Mouse (Mus musculus): ENCODE data around the gene Sbno2. TPM values are rescaled to one million over a fixed set of nuclear protein-coding genes. Genes with fewer than 3 reads are reported as not detected.
A peak's percentile ranks its signal among the peaks of the same experiment; 100 is the strongest.

The Sbno2 gene
- polyA plus RNA-seq, 1 experiment, result 29.4 TPM

GRCm38 (mm10) chr10:80086847-80087246 lies 18.5 kb downstream of the Sbno2 start:
- no peaks in the 10 kb centered on the region for H3K27me3 ChIP-seq (ENCODE audit: control insufficient read depth, insufficient read depth, insufficient read length)
- peaks cover 71% of the 10 kb centered on the region for H3K36me3 ChIP-seq (ENCODE audit: control insufficient read depth, insufficient read depth)
- H3K79me2 ChIP-seq (ENCODE audit: control insufficient read depth, insufficient read depth), result peaks cover 65% of the 10 kb centered on the region
- H3ac ChIP-seq (ENCODE audit: control insufficient read depth, insufficient read length, low read depth), result no peak overlapping the region
- peaks cover 34% of the 10 kb centered on the region for H3K79me3 ChIP-seq (ENCODE audit: low read depth)
- TF ChIP-seq CTCF (IDR thresholded peaks at IDR 0.05; ENCODE audit: control insufficient read depth, insufficient read depth, insufficient read length) (no peak), MYOD1 (IDR thresholded peaks at IDR 0.05; ENCODE audit: control insufficient read depth, insufficient read length, low read depth) (no peak), MYOG (IDR thresholded peaks at IDR 0.05; ENCODE audit: control insufficient read depth, extremely low read depth, insufficient read length) (no peak), USF1 (IDR thresholded peaks at IDR 0.05; ENCODE audit: low read depth) (no peak), CEBPB (IDR thresholded peaks at IDR 0.05; ENCODE audit: low read depth) (no peak), FOSL1 (IDR thresholded peaks at IDR 0.05; ENCODE audit: insufficient read depth, low read length, poor library complexity, severe bottlenecking) (no peak), MAX (IDR thresholded peaks at IDR 0.05) (no peak)
- no peak overlapping the region for H3K4me3 ChIP-seq (ENCODE audit: insufficient read depth, poor library complexity, severe bottlenecking)

GRCm38 (mm10) chr10:80084817-80085487 lies 20.4 kb downstream of the Sbno2 start:
- no peak for TF ChIP-seq CEBPB (IDR thresholded peaks at IDR 0.05; ENCODE audit: low read depth)
- TF ChIP-seq FOSL1 (IDR thresholded peaks at IDR 0.05; ENCODE audit: insufficient read depth, low read length, poor library complexity, severe bottlenecking), result no peak
- TF ChIP-seq MAX (IDR thresholded peaks at IDR 0.05), result no peak
- TF ChIP-seq MYOG (IDR thresholded peaks at IDR 0.05; ENCODE audit: control insufficient read depth, extremely low read depth, insufficient read length), result no peak
- no peak for TF ChIP-seq MYOD1 (IDR thresholded peaks at IDR 0.05; ENCODE audit: control insufficient read depth, insufficient read length, low read depth)
- TF ChIP-seq CTCF (IDR thresholded peaks at IDR 0.05; ENCODE audit: control insufficient read depth, insufficient read depth, insufficient read length), result no peak
- TF ChIP-seq USF1 (IDR thresholded peaks at IDR 0.05; ENCODE audit: low read depth), result no peak
- H3K27me3 ChIP-seq (ENCODE audit: control insufficient read depth, insufficient read depth, insufficient read length), result no peaks in the 10 kb centered on the region
- H3K36me3 ChIP-seq (ENCODE audit: control insufficient read depth, insufficient read depth), result peaks cover 75% of the 10 kb centered on the region
- peaks cover 46% of the 10 kb centered on the region for H3K79me2 ChIP-seq (ENCODE audit: control insufficient read depth, insufficient read depth)
- no peak overlapping the region for H3ac ChIP-seq (ENCODE audit: control insufficient read depth, insufficient read length, low read depth)
- H3K79me3 ChIP-seq (ENCODE audit: low read depth), result peaks cover 21% of the 10 kb centered on the region
- no peak overlapping the region for H3K4me3 ChIP-seq (ENCODE audit: insufficient read depth, poor library complexity, severe bottlenecking)

GRCm38 (mm10) chr10:80081075-80081474 lies 24.3 kb downstream of the Sbno2 start:
- H3K79me3 ChIP-seq (ENCODE audit: low read depth), result peaks cover 3% of the 10 kb centered on the region
- H3K36me3 ChIP-seq (ENCODE audit: control insufficient read depth, insufficient read depth), result peaks cover 83% of the 10 kb centered on the region
- H3K4me3 ChIP-seq (ENCODE audit: insufficient read depth, poor library complexity, severe bottlenecking), result no peak overlapping the region
- H3ac ChIP-seq (ENCODE audit: control insufficient read depth, insufficient read length, low read depth), result no peak overlapping the region
- no peaks in the 10 kb centered on the region for H3K27me3 ChIP-seq (ENCODE audit: control insufficient read depth, insufficient read depth, insufficient read length)
- H3K79me2 ChIP-seq (ENCODE audit: control insufficient read depth, insufficient read depth), result peaks cover 8% of the 10 kb centered on the region
- TF ChIP-seq MAX (IDR thresholded peaks at IDR 0.05) (no peak), CTCF (IDR thresholded peaks at IDR 0.05; ENCODE audit: control insufficient read depth, insufficient read depth, insufficient read length) (no peak), FOSL1 (IDR thresholded peaks at IDR 0.05; ENCODE audit: insufficient read depth, low read length, poor library complexity, severe bottlenecking) (no peak), MYOD1 (IDR thresholded peaks at IDR 0.05; ENCODE audit: control insufficient read depth, insufficient read length, low read depth) (no peak), USF1 (IDR thresholded peaks at IDR 0.05; ENCODE audit: low read depth) (no peak), MYOG (IDR thresholded peaks at IDR 0.05; ENCODE audit: control insufficient read depth, extremely low read depth, insufficient read length) (no peak), CEBPB (IDR thresholded peaks at IDR 0.05; ENCODE audit: low read depth) (no peak)

GRCm38 (mm10) chr10:80080396-80081070 lies 24.8 kb downstream of the Sbno2 start:
- peaks cover 80% of the 10 kb centered on the region for H3K36me3 ChIP-seq (ENCODE audit: control insufficient read depth, insufficient read depth)
- peaks cover 3% of the 10 kb centered on the region for H3K79me3 ChIP-seq (ENCODE audit: low read depth)

GRCm38 (mm10) chr10:80078366-80078765 lies 27.0 kb downstream of the Sbno2 start:
- H3K27me3 ChIP-seq (ENCODE audit: control insufficient read depth, insufficient read depth, insufficient read length), result no peaks in the 10 kb centered on the region
- H3K79me2 ChIP-seq (ENCODE audit: control insufficient read depth, insufficient read depth), result peaks cover 15% of the 10 kb centered on the region
- H3K4me3 ChIP-seq (ENCODE audit: insufficient read depth, poor library complexity, severe bottlenecking), result no peak overlapping the region
- H3K79me3 ChIP-seq (ENCODE audit: low read depth), result peaks cover 7% of the 10 kb centered on the region
- TF ChIP-seq MAX (IDR thresholded peaks at IDR 0.05), result no peak
- TF ChIP-seq CEBPB (IDR thresholded peaks at IDR 0.05; ENCODE audit: low read depth), result no peak
- no peak for TF ChIP-seq CTCF (IDR thresholded peaks at IDR 0.05; ENCODE audit: control insufficient read depth, insufficient read depth, insufficient read length)
- no peak for TF ChIP-seq USF1 (IDR thresholded peaks at IDR 0.05; ENCODE audit: low read depth)
- no peak for TF ChIP-seq FOSL1 (IDR thresholded peaks at IDR 0.05; ENCODE audit: insufficient read depth, low read length, poor library complexity, severe bottlenecking)
- TF ChIP-seq MYOD1 (IDR thresholded peaks at IDR 0.05; ENCODE audit: control insufficient read depth, insufficient read length, low read depth), result no peak
- no peak for TF ChIP-seq MYOG (IDR thresholded peaks at IDR 0.05; ENCODE audit: control insufficient read depth, extremely low read depth, insufficient read length)
- peaks cover 59% of the 10 kb centered on the region for H3K36me3 ChIP-seq (ENCODE audit: control insufficient read depth, insufficient read depth)
- no peak overlapping the region for H3ac ChIP-seq (ENCODE audit: control insufficient read depth, insufficient read length, low read depth)

More at GRCm38 (mm10) chr10:80080396-80081070, 24.8 kb downstream of the Sbno2 start:
- Histone ChIP-seq H3K79me2 (ENCODE audit: control insufficient read depth, insufficient read depth) (peaks cover 5% of the 10 kb centered on the region), H3K4me3 (ENCODE audit: insufficient read depth, poor library complexity, severe bottlenecking) (no peak overlapping the region), H3K27me3 (ENCODE audit: control insufficient read depth, insufficient read depth, insufficient read length) (no peaks in the 10 kb centered on the region), H3ac (ENCODE audit: control insufficient read depth, insufficient read length, low read depth) (no peak overlapping the region)
- no peak for TF ChIP-seq MAX (IDR thresholded peaks at IDR 0.05)
- TF ChIP-seq MYOG (IDR thresholded peaks at IDR 0.05; ENCODE audit: control insufficient read depth, extremely low read depth, insufficient read length), result no peak
- TF ChIP-seq FOSL1 (IDR thresholded peaks at IDR 0.05; ENCODE audit: insufficient read depth, low read length, poor library complexity, severe bottlenecking), result no peak
- TF ChIP-seq CEBPB (IDR thresholded peaks at IDR 0.05; ENCODE audit: low read depth), result no peak
- no peak for TF ChIP-seq MYOD1 (IDR thresholded peaks at IDR 0.05; ENCODE audit: control insufficient read depth, insufficient read length, low read depth)
- peak; percentile 58 for TF ChIP-seq USF1 (IDR thresholded peaks at IDR 0.05; ENCODE audit: low read depth)
- no peak for TF ChIP-seq CTCF (IDR thresholded peaks at IDR 0.05; ENCODE audit: control insufficient read depth, insufficient read depth, insufficient read length)
